Mouse (Mus musculus): ENCODE measurements at regions not wholly inside any gene's neighbourhood (a gene's known extent, or its start where the extent isn't known, plus 50 kb on each side); places are given as distances from the start of the nearest gene placed in this dataset.

- peak; percentile 50 for DNase-seq
Measured at GRCm38 (mm10) chr5:64500413-64500812, 302.8 kb upstream of the Klf3 start.

DNA sequence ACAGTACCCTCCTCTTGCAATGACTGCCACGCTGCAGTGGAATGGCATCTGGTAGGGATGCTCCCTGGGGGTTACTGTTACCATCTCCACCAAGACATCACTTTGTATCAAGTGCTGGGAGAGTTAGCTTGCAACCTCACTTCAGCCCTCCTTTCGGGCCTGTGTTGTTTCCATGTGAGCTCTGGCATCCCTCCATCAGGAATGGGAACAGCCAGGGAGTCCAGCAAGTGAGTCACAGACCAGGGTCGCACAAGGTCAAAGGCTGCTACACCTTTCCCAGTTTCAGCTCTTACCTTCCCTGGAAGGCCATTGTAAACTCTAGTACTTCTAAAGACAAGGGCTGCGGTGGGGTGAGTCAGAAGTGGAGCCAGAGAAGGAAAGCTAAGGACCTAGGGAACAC lies 302.3 kb upstream of the Klf3 start:
- DNase-seq = no peak

GRCm38 (mm10) chr5:64501746-64502145 lies 301.4 kb upstream of the Klf3 start:
- DNase-seq = no peak

DNA sequence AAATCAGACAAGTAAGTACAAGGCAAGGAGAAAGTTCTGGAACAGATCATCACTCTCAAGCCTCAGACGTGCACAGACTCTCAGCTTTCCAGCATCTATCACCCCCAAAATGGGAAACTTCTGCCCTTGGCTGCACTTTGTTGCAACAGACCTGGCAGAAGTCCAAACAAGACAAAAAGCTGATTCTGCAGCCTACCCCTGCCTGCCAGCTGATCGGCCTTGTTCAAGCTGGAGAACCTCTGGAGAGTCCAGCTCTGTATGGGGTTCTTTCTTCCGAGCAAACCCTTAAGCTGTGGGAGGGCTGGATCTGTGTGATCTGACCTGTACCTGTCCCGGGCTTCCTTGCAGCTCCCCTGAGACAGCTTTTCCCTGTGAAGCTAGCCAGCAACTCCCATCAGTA lies 299.7 kb upstream of the Klf3 start:
- DNase-seq = no peak

DNA sequence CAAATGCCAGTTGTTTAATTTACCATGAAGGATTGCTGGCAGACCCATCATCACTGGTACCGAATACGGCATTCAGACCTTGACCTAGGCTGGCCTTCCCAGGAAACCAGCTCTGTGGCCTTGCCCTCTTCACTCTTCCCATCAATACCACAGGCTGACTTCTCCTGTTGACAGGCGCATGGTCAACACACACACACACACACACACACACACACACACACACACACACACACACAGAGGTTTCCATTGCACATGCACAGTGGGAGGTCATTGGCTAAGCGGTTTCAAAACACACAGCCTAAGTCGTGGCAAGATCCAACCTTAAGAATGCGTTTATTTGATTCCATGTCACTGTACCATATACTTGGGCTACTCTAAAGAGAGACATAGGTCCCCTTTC lies 298.7 kb upstream of the Klf3 start:
- peak; percentile 25 for DNase-seq

DNA sequence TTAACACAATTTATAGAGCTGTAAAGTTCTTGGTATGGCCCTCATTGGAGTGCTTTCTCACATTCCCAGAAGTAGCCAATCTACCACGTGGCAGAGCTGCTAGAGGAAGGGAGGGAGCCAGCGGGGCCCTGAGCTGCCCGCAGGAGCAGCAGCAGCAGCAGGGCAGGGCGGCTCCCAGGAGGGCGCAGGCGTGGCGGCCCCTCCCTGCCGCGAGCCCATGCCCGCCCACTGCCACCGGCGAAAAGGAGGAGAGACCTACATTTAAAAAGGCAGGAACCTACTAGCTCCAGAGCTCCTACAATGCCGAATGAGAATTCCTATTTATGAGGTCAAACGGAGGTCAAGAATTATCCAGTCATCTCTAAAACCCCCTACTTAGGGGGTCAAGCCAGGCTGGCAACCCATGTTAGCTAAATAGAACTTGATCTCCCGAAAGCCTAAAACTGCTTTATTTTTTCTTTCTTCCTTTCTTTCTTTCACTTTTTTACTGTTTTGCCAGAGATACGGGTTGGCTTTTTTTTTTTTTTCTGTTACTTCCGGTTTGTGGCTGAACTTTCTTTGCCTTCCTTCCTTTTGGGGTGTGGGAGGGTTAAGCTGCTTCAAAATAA lies 297.9 kb upstream of the Klf3 start:
- peak; percentile 85 for DNase-seq

GRCm38 (mm10) chr5:64505835-64506600 lies 297.2 kb upstream of the Klf3 start:
- DNase-seq = peak; percentile 98

DNA sequence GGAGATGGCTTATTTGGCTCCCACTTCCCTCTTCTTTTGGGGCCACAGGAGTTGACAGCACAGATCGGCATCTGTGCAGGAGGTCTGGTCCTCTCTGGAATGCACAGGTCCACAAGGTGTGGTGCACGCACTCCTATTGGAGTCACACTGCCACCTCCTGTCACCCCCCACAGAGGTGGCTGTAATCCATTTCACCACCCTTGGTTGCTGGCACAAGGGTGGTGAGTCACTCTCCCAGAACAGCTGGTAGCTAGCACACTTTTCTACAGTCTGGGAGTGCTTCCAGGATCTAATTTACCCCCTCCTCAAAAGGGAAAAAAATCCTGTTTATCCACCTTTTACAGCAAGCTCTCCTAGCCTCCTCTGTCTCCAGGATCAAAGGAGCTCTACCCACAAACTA lies 294.6 kb upstream of the Klf3 start:
- DNase-seq = no peak

- DNase-seq = no peak
Measured at GRCm38 (mm10) chr5:64513155-64513945, 289.8 kb upstream of the Klf3 start.

GRCm38 (mm10) chr5:64516115-64516665 lies 287.0 kb upstream of the Klf3 start:
- DNase-seq = no peak

- peak; percentile 48 for DNase-seq
Measured at GRCm38 (mm10) chr5:64517241-64517640, 285.9 kb upstream of the Klf3 start.

- DNase-seq = no peak
Measured at GRCm38 (mm10) chr5:64517835-64518234, 285.4 kb upstream of the Klf3 start.

- peak; percentile 64 for DNase-seq
Measured at GRCm38 (mm10) chr5:64519036-64519435, 284.2 kb upstream of the Klf3 start.

GRCm38 (mm10) chr5:64519731-64520130 lies 283.5 kb upstream of the Klf3 start:
- no peak for DNase-seq

- no peak for DNase-seq
Measured at GRCm38 (mm10) chr5:64521401-64521800, 281.8 kb upstream of the Klf3 start.

DNA sequence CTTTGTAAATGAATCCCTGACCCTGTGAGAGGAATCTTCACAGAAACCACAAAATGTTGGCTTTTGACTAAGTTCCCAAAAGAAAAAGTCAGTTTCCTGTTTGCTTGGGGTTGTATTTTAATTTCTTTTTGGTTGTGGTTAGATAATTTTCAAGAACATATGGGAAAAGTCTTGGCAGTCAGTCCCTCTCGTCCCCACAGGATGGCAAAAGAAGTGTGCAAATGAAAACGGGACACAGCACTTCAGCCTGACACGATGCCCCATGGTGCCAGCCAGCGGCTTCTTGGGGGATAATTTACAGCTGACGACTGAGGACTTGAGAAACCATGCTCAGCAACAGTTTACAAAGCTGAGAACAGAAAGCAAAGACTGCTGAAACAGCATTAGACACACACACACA lies 281.2 kb upstream of the Klf3 start:
- peak; percentile 50 for DNase-seq

DNA sequence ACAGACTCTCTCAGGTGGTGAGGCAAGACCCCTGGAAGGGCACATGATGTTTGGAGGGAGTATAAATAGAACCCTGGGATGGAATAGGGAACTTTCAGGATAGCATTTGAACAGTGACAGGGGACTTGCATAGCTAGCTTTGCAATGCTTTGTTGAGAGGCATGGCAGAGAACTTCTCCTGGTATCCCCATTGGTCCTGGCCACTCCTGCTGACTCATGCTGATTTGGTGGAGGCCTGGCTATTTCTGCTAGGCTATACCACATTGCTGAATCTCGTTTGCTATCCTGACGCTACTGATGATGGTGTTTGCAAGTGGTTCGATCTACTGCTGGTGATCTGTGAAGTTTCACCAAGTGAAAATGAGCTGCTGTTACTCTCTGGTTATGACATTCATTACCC lies 276.7 kb upstream of the Klf3 start:
- no peak for DNase-seq

- no peak for DNase-seq
Measured at GRCm38 (mm10) chr5:64527962-64528361, 275.2 kb upstream of the Klf3 start.

DNA sequence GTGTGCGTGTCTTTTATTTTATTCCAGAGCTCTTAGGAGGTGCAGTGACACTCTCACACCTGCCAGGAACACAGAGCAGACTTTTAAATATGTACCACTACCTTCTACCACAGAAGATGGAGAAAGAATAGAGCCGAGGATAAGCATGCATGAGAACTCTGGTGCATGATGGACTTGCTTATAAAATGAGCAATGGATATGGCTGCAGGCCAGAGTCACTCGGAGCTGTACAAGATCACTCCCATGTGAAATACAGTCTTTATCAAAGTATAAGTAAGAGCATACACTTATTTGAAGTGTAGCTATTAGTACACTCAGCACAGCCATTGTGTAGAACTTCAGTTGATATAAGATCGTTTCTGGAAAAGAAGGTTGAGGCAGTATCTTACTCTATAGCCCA lies 268.8 kb upstream of the Klf3 start:
- no peak for DNase-seq

- DNase-seq = no peak
Measured at GRCm38 (mm10) chr5:64534947-64535346, 268.2 kb upstream of the Klf3 start.

- no peak for DNase-seq
Measured at GRCm38 (mm10) chr5:64535546-64535945, 267.6 kb upstream of the Klf3 start.

DNA sequence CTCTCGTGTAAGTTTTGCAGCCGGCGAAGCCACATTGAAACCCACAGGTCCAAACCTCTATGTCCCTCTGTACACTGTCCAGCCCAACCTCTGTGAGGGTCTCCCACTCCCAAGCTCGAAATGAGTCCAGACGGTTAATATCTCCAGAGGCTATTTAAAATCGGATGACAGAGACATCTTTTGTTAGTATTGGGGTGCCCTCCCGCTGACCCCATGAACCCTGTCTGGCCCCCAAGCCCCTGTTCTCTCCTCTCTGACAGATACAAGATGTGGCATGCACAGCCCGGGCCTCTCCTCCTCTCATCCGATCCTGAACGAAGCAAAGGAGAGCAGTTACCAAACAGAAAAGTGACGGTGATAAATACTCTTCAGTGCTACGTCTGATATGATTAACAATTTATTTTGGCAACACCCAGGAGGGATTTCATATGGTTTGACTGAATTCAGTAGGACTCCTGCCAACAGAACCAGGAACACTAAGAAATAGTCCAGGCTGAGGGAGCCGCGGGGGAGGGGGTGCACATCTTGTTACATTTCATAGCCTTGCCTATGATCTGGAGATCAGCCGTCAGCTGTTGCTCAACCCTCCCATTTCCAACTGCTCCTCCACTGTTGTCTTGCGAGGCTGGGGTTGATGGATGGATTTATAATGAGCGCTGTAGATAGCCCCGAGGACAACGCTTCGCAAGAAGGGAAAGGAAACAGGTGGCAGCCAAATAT lies 266.6 kb upstream of the Klf3 start:
- DNase-seq = no peak

Measured in thymus, postnatal 4 days (tissue).